Mouse (Mus musculus): ENCODE data around the gene Abca14.

DNA sequence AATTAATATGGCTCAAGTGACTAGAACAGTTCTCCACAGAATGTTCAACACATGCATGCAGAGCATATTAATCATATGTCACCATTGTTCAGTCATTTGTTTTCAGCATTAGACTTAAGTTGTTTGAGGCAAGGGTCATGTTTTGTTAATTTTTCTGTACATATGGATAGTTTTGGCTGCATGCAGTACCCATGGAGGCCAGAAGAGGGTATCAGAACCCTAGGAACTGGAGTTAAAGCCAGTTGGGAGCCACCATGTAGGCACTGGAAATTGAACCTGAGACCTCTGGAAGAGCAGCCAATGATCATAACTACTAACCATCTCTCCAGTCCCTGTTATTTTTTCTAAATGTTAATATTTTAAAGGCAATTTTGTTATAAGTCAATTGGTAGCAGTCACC lies 37.3 kb downstream of the Abca14 start:
- TF ChIP-seq CTCF (IDR thresholded peaks at IDR 0.05) (peak; percentile 60), EP300 (IDR thresholded peaks at IDR 0.05) (no peak)

Measured in lung, postnatal 0 days (tissue).